Mouse (Mus musculus): ENCODE measurements around the gene Sag. TPM values are rescaled to one million over a fixed set of nuclear protein-coding genes. Genes with fewer than 3 reads are reported as not detected.
"Not testable (repeated sequence)": the region's sequence is repeated elsewhere in the genome, so short reads cannot be mapped to it uniquely, and the experiment has no call there.

The Sag gene
- total and polyA plus RNA-seq, 3 experiments: 0.19 to 2.0 (median 1.0) TPM

- H3K79me2 ChIP-seq (replicated peaks; ENCODE audit: control insufficient read depth, extremely low read depth, insufficient read depth, poor library complexity, severe bottlenecking); DNase-seq (ENCODE audit: extremely low read depth); H3K27me3 ChIP-seq (replicated peaks); H3K36me3 ChIP-seq (replicated peaks in 1 of 2; ENCODE audit: control insufficient read depth in 1 of 2, insufficient read depth in 1 of 2, low read length in 1 of 2); in situ Hi-C loops (cut with MboI; ENCODE audit: low pct_ligation_motif_present, low pct_unique_long_range_greater_than_20kb, low sequenced_read_pairs); H3K4me3 ChIP-seq (replicated peaks in 1 of 3; ENCODE audit: low read depth in 2 of 3, low read length in 2 of 3, poor library complexity in 1 of 3); H3K27ac ChIP-seq (ENCODE audit: insufficient read depth, low read depth); H3K4me2 ChIP-seq (ENCODE audit: insufficient read depth, low read depth, poor library complexity, severe bottlenecking); H3K9ac ChIP-seq (ENCODE audit: insufficient read depth, low read depth); dilution Hi-C loops (cut with MboI; ENCODE audit: extremely low pct_ligation_motif_present, extremely low pct_unique_long_range_greater_than_20kb, low sequenced_read_pairs); H3K9me3 ChIP-seq (replicated peaks; ENCODE audit: low read length): not testable (repeated sequence)
- H3K4me1 ChIP-seq (ENCODE audit: control insufficient read depth in 1 of 2, insufficient read depth in 2 of 2): peaks cover 11 to 45% of the 10 kb centered on the region in 2 experiments
- TF ChIP-seq RAD21 (IDR thresholded peaks at IDR 0.05; ENCODE audit: low read depth, low read length) (peak; percentile 1), CTCF (conservative IDR thresholded peaks at IDR 0.05 in 1 of 2, IDR thresholded peaks at IDR 0.05 in 1 of 2; ENCODE audit: low read depth in 2 of 2, low read length in 2 of 2) (peak in 1 of 2 experiments; percentile 19; a peak in 1 of 4 replicates)
Measured at GRCm38 (mm10) chr1:87827476-87827875, 24.0 kb downstream of the Sag start.

- H3K36me3 ChIP-seq (replicated peaks in 1 of 2; ENCODE audit: control insufficient read depth in 1 of 2, insufficient read depth in 1 of 2, low read length in 1 of 2): no peaks in the 10 kb centered on the region
- H3K9me3 ChIP-seq (replicated peaks; ENCODE audit: low read length): no peaks in the 10 kb centered on the region
- peak; percentile 91 for DNase-seq (ENCODE audit: extremely low read depth)
- H3K4me2 ChIP-seq (ENCODE audit: insufficient read depth, low read depth, poor library complexity, severe bottlenecking): peak overlapping the region; percentile 61
- H3K79me2 ChIP-seq (replicated peaks; ENCODE audit: control insufficient read depth, extremely low read depth, insufficient read depth, poor library complexity, severe bottlenecking): no peaks in the 10 kb centered on the region
- no peak overlapping the region for H3K4me3 ChIP-seq (replicated peaks in 1 of 3; ENCODE audit: low read depth in 2 of 3, low read length in 2 of 3, poor library complexity in 1 of 3)
- peaks cover 11 to 45% of the 10 kb centered on the region in 2 experiments for H3K4me1 ChIP-seq (ENCODE audit: control insufficient read depth in 1 of 2, insufficient read depth in 2 of 2)
- peak overlapping the region; percentile 65 for H3K9ac ChIP-seq (ENCODE audit: insufficient read depth, low read depth)
- peak overlapping the region; percentile 80 for H3K27ac ChIP-seq (ENCODE audit: insufficient read depth, low read depth)
- in situ Hi-C loops (cut with MboI; ENCODE audit: low pct_ligation_motif_present, low pct_unique_long_range_greater_than_20kb, low sequenced_read_pairs) (no loop called here), dilution Hi-C loops (cut with MboI; ENCODE audit: extremely low pct_ligation_motif_present, extremely low pct_unique_long_range_greater_than_20kb, low sequenced_read_pairs) (no loop called here)
- no peaks in the 10 kb centered on the region for H3K27me3 ChIP-seq (replicated peaks)
- TF ChIP-seq ZKSCAN1 (IDR thresholded peaks at IDR 0.05; ENCODE audit: borderline replicate concordance, low read depth, low read length) (no peak), UBTF (IDR thresholded peaks at IDR 0.05; ENCODE audit: low read depth, low read length) (0 out of 2 replicates have a peak, but pooled peaks have one; percentile 48), TBP (conservative IDR thresholded peaks at IDR 0.05; ENCODE audit: low read depth, low read length) (peak; percentile 66; the same call in 1 of the 2 replicates), HCFC1 (IDR thresholded peaks at IDR 0.05; ENCODE audit: low read depth, low read length) (peak; percentile 57), CHD2 (IDR thresholded peaks at IDR 0.05; ENCODE audit: low read length) (peak; percentile 69; the same call in 1 of the 2 replicates), NELFE (IDR thresholded peaks at IDR 0.05; ENCODE audit: low read depth, low read length) (peak; percentile 71; the same call in 1 of the 2 replicates), ZMIZ1 (IDR thresholded peaks at IDR 0.05; ENCODE audit: low read depth, low read length) (peak; percentile 59; the same call in 1 of the 2 replicates), E2F4 (IDR thresholded peaks at IDR 0.05; ENCODE audit: insufficient replicate concordance, low read depth, low read length) (0 out of 2 replicates have a peak, but pooled peaks have one; percentile 79), ETS1 (conservative IDR thresholded peaks at IDR 0.05; ENCODE audit: low read depth, low read length) (peak; percentile 97), POLR2AphosphoS2 (IDR thresholded peaks at IDR 0.05; ENCODE audit: low read depth, low read length) (no peak), MAX (IDR thresholded peaks at IDR 0.05; ENCODE audit: low read length) (peak; percentile 87), ELF1 (IDR thresholded peaks at IDR 0.05; ENCODE audit: low read depth, low read length) (peak; percentile 82), MYC (IDR thresholded peaks at IDR 0.05; ENCODE audit: low read depth, low read length) (peak; percentile 91; the same call in 1 of the 2 replicates), MAZ (IDR thresholded peaks at IDR 0.05; ENCODE audit: low read depth, low read length) (0 out of 2 replicates have a peak, but pooled peaks have one; percentile 57), GABPA (IDR thresholded peaks at IDR 0.05; ENCODE audit: insufficient replicate concordance, low read depth, low read length) (no peak), KAT2A (IDR thresholded peaks at IDR 0.05; ENCODE audit: insufficient replicate concordance, low read length) (no peak), CTCF (conservative IDR thresholded peaks at IDR 0.05 in 1 of 2, IDR thresholded peaks at IDR 0.05 in 1 of 2; ENCODE audit: low read depth in 2 of 2, low read length in 2 of 2) (no peak), IRF4 (IDR thresholded peaks at IDR 0.05; ENCODE audit: low read depth, low read length) (peak; percentile 80; the same call in 1 of the 2 replicates), USF2 (conservative IDR thresholded peaks at IDR 0.05; ENCODE audit: low read depth, low read length) (no peak), RCOR1 (conservative IDR thresholded peaks at IDR 0.05; ENCODE audit: low read depth, low read length) (peak; percentile 91), EP300 (IDR thresholded peaks at IDR 0.05; ENCODE audit: low read length) (peak; percentile 96), JUND (conservative IDR thresholded peaks at IDR 0.05; ENCODE audit: low read depth, low read length) (peak; percentile 74), POLR2A (IDR thresholded peaks at IDR 0.05; ENCODE audit: low read depth, low read length) (peak; percentile 70), TCF12 (IDR thresholded peaks at IDR 0.05; ENCODE audit: low read depth, low read length) (peak; percentile 98), SMC3 (IDR thresholded peaks at IDR 0.05; ENCODE audit: low read depth, low read length) (no peak; the same call in 1 of the 2 replicates), PAX5 (IDR thresholded peaks at IDR 0.05; ENCODE audit: low read length) (no peak), ZC3H11A (IDR thresholded peaks at IDR 0.05; ENCODE audit: low read depth, low read length) (no peak), RAD21 (IDR thresholded peaks at IDR 0.05; ENCODE audit: low read depth, low read length) (no peak; the same call in 1 of the 2 replicates), USF1 (IDR thresholded peaks at IDR 0.05; ENCODE audit: low read depth, low read length) (no peak), BHLHE40 (IDR thresholded peaks at IDR 0.05; ENCODE audit: low read depth, low read length) (peak; percentile 97), JUN (IDR thresholded peaks at IDR 0.05; ENCODE audit: insufficient read depth, low read depth, low read length) (peak; percentile 61), SIN3A (IDR thresholded peaks at IDR 0.05; ENCODE audit: low read length) (peak; percentile 89)
Measured at GRCm38 (mm10) chr1:87828185-87828584, 24.7 kb downstream of the Sag start.
